Mouse (Mus musculus) gastrocnemius, adult 2 months (tissue): ENCODE results near the gene Rimbp2. TPM values are rescaled to one million over a fixed set of nuclear protein-coding genes. Genes with fewer than 3 reads are reported as not detected.

ENCODE experiments used
- DNase-seq: peaks from one replicate; pipeline ENCODE4 v3.0.0; 2022
- H3K27ac ChIP-seq: fragments of 200-600 bp; 2 replicates; pipeline ENCODE4 v1.8.1; 2022; ENCODE audit warnings: mild to moderate bottlenecking
- H3K4me3 ChIP-seq: fragments of 200-600 bp; 2 replicates; pipeline ENCODE4 v1.8.1; 2022; ENCODE audit warnings: mild to moderate bottlenecking, moderate library complexity
- CTCF ChIP-seq: fragments of 200-600 bp; IDR thresholded peaks from 2 replicates; pipeline ENCODE4 v1.8.1; 2022; ENCODE audit warnings: antibody characterized with exemption, mild to moderate bottlenecking, moderate library complexity
- intact Hi-C: fragments of 180-260 bp; cut with DNase I; formaldehyde crosslinking; loops from one replicate; pipeline ENCODE4 v1.15.1; 2025
- total RNA-seq, 2 experiments: library from RNA; stranded (reverse); gene quantifications; 2 replicates each; pipeline ENCODE4 v1.2.3; 2021

Gene Rimbp2
- total RNA-seq, 2 experiments from 2014 or later: 0.05 TPM; not detected in 1

DNA sequence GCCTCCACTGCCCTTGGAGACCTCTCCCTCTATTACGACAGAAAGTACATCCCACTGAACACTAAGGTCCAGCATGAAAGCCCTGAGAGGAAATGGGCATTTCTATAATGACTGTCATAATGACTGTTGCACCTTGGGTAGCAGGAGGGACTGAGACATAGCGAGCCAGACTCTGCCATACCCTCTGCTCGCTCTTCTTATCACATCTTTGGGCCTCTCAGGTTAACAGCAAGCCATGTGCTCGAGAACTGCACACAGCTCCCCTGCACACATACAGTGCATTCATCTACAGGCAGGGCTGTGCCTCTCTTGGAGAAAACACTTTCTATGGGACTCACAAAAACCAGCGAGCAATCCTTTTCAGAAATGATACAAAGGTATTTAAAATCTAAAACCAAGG is 87.0 kb downstream of the Rimbp2 start:
- H3K4me3 ChIP-seq: no peak overlapping the region
- no peak overlapping the region for H3K27ac ChIP-seq
- intact Hi-C loops: no loop called here
- TF ChIP-seq CTCF: no peak
- DNase-seq: no peak

DNA sequence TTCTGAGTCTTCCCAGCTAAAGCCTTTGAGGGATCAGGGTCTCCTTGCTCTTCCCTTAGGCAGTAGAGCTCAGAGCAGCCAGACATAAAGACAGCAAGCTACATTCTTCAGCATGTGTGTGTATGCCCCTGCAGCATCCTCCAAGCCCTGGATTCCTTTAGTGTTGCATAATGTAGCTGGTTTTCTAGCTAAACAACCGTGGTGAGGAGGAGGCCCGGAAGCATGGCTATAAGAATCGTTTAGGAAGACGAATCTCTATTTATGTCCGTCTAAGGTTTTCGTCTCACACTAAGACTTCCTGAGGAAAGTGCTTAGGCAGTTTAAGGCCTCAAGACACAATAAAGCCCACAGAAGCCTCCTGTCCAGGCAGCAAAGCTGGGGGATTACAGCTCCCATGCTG is 89.8 kb downstream of the Rimbp2 start:
- Histone ChIP-seq H3K27ac (no peak overlapping the region), H3K4me3 (no peak overlapping the region)
- intact Hi-C loops: no loop called here
- no peak for TF ChIP-seq CTCF
- no peak for DNase-seq

DNA sequence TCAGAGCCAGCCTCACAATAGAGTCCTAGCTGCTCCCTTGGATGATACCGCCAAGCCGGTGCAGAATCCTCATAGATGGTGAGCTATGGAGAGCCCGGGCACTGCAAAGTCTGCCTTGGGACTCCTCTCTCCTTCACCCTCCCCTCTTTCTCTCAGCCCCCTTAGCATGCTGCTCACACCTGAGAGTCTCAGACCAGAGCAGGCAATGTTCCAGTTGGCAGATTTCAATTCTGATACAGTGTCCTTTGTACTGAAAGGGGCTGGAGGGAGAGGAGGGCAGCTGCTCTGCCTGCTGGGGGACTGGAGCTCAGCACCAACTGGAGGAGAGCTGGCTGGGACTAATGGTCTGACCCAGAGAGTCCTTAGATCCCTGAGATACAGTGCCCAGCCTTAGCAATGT is 92.4 kb downstream of the Rimbp2 start:
- DNase-seq: no peak
- TF ChIP-seq CTCF: no peak
- Histone ChIP-seq H3K27ac (no peak overlapping the region), H3K4me3 (no peak overlapping the region)
- intact Hi-C loops: no loop called here

DNA sequence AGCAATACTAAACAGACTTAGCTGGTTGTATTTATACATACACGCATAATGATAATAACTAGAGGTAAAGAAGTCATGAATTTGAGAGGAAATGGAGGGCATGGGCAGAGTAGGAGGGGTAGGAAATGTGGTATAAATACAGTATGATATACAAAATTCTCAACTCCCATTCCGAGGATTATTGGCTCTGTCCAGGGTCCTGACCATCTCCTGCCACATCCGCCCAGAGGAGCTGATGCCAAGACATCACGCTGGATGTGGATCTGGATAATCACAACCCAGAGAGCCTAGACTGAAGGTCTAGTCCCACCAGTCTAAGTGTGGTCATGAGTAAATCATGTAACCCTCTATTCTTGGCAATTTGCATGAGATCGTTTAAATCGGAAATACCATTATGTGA is 100.5 kb downstream of the Rimbp2 start:
- intact Hi-C loops: no loop called here
- Histone ChIP-seq H3K27ac (no peak overlapping the region), H3K4me3 (no peak overlapping the region)
- no peak for DNase-seq
- no peak for TF ChIP-seq CTCF

DNA sequence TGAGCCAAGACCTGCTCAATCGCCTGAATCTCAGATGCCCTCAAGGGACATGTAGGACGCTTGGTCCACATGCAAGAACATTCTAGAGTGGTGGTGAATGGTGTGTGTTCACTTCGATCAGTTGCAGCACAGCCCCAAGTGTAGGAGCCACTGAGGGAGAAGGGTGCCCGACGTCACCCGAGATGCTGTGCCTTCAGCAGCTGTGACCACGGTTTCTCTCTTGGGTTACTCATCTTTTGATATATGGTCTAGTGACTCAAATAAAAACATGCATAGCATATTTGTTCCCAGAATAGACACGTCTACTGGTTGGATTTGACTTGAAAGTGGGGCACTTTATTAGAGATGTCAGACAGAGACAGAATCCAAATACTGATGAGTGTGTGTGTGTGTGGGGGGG is 105.5 kb downstream of the Rimbp2 start:
- no peak for TF ChIP-seq CTCF
- H3K27ac ChIP-seq: no peak overlapping the region
- intact Hi-C loops: no loop called here
- no peak for DNase-seq
- H3K4me3 ChIP-seq: no peak overlapping the region

DNA sequence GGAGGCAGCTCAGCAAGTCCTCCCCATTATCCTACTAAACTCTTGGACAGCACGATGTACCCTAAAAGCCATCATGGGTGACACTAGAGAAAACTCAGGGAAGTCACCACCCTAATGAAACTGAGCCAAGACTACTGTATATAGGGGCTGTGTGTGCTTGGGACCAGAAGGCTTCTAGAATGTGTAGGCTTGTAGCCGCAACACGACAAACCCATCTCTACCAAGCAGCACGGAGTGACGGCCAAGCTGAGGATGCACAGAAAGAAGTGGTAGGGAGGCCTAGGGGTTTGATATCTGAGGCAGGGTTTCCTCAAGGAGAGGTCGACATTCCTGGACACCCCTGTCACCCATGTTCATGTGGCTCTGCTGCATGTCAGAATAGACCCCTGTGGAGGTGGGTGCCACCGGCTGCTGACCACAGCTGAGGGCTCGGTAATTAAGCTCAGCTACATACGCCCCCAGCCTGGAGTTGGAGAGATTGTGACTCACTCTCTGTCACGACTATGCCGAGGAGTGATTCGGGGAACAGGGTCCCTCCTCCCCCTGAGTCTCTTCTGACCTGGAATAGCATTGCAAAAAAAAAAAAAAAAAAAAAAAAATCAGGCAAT is 106.7 kb downstream of the Rimbp2 start:
- TF ChIP-seq CTCF: no peak
- intact Hi-C loops: no loop called here

DNA sequence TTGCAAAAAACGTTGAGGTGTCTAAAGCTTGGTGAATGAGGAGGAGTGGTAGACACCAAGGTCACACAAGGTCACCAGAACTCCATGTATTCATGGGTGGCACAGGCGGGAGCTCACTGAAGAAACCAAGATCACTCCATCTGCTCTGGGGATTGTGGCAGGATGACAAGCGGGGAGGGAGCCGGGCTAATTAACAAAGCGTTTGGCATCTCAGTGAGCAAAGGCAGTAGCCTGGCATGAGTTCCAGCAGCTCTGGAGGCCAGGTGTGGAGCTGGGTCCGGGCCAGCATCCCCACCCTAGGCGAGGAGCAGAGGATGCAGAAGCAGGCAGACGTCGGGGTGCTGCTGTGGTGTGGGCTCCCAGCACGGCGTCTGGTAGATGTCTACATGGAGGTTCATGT is 108.3 kb downstream of the Rimbp2 start:
- DNase-seq: no peak
- TF ChIP-seq CTCF: no peak
- intact Hi-C loops: no loop called here
- Histone ChIP-seq H3K27ac (no peak overlapping the region), H3K4me3 (no peak overlapping the region)

More for the DNA sequence above, 106.7 kb downstream of the Rimbp2 start:
- no peak overlapping the region for H3K4me3 ChIP-seq
- no peak for DNase-seq
- no peak overlapping the region for H3K27ac ChIP-seq

DNA sequence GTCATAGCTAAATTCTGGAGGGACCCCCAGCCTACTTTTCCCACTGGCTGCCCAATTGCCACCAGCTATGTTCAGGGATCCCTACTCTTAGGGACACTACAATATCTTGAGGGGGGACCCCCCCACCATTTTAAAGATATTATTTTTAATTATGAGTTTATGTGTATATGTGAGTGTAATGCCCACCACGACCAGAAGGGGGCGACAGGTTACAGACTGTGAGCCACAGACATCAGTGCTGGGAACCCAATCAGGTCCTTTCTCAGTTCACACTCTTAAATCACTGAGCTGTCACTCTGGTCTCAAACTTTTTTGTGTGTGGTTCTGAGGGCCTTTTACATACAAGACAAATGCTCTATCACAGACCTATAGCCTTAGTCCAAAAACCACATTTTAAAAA is 109.3 kb downstream of the Rimbp2 start:
- intact Hi-C loops: no loop called here
- no peak overlapping the region for H3K4me3 ChIP-seq

DNA sequence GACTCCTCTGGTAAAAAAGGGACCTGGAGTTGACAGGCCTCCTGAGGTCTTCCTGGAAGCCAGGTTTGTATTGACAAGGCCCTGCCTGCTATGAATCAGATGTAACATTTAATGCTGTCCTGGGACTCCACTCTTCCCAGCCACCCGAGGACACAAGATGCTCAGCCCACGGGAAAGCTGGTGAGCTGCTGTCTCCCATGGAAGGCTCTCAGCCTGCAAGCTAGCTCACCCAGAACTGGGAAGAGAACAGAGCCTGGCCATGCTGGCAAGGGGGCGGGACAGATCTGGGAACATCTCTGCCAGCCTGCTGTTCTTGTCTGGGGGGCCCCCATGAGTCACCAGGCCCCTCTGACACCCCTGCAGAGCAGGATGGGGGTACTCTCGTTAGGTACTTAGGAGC is 111.7 kb downstream of the Rimbp2 start:
- Histone ChIP-seq H3K4me3 (no peak overlapping the region), H3K27ac (no peak overlapping the region)
- TF ChIP-seq CTCF: no peak
- intact Hi-C loops: no loop called here
- DNase-seq: no peak

More for the DNA sequence above, 109.3 kb downstream of the Rimbp2 start:
- no peak for DNase-seq
- peak; percentile 28; the same call in 1 of the 2 replicates for TF ChIP-seq CTCF
- no peak overlapping the region for H3K27ac ChIP-seq

DNA sequence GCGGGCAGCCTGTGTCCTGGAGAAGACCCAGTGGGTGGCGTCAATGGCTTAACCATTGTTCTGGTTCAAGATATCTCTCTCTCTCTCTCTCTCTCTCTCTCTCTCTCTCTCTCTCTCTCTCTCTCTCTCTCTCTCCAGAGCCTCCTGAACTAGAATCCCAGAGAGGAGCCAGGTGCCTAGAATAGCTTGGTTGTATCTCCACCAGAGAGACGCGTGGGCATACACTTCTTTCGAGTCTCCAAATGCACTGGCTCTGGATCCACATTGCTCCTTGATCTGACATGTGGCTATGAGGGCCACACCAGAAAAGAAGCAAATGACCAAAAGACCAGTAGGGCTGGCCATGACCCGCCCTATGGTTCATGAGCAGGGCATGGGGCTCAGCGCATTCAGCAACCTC is 116.2 kb downstream of the Rimbp2 start:
- no peak for DNase-seq
- intact Hi-C loops: no loop called here
- no peak for TF ChIP-seq CTCF

DNA sequence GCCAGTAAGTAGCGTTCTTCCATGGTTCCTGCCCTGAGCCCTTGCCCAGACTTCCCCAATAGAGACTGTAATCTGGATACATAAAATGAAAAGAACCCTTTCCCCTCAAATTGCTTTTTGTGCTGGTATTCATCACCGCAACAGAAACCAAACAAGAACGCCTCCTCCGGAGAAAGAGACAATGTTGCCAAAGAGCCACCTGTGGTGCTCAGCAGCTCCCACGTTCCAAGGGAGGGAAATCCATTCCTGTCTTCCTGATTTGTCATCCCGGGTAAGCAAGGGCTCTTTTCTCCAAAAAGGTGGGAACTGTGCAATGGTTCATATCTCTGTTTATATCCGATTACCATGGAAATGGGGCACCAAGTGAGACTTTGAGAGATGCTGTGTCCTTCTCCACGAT is 119.2 kb downstream of the Rimbp2 start:
- no peak for DNase-seq
- no peak for TF ChIP-seq CTCF
- H3K27ac ChIP-seq: no peak overlapping the region
- H3K4me3 ChIP-seq: no peak overlapping the region
- intact Hi-C loops: no loop called here

More for the DNA sequence above, 116.2 kb downstream of the Rimbp2 start:
- no peak overlapping the region for H3K27ac ChIP-seq
- H3K4me3 ChIP-seq: no peak overlapping the region

DNA sequence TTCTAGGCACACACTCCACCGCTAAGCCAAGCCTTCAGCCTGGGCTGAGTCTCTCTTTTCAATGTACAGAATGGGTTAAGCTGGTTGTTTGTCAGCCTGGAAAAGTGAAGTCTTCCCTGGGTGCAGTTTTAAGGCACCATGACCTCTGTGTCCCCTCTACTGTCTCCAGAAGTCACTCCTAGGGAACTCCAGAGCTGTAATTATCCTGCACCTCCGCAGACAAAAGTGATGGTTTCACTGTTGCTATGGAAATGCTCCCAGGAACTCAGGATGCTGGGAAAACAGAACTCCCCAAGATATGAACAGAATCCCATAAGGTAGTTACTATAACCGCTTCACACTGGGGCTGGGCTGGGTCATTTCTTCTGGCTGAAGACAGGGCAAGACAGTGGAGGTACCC is 130.4 kb downstream of the Rimbp2 start:
- no peak for TF ChIP-seq CTCF
- intact Hi-C loops: no loop called here
- Histone ChIP-seq H3K27ac (no peak overlapping the region), H3K4me3 (no peak overlapping the region)
- DNase-seq: no peak

DNA sequence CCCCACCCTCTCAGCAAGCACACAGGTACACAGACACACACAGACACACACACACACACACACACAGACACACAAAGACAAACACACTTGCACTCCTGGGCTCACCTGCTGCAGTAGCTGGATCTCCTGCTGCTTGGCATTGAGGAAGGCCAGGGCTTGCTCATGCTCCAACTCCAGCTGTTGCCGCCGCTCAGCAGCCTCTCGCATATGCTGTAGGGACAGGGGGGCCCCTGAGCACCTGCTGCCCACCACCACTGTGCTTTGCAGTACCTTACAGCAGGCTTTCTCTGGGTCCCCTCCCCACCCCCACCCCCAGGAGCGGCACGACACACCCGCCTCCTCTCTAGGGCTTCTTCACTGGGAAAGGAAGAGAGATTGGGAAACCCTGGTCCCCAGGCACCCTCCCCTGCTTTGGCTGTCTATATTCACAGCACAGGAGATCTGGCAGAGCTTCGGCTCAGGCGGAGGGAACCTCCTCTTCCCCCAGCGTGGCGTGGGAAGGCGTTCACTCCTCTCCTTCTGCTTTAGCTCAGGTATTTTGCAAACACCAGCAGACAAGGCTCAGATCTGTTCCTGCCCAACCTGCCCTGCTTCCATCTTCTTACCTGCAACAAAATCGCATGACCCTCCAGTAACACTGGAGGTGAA is 133.5 kb downstream of the Rimbp2 start:
- Histone ChIP-seq H3K4me3 (no peak overlapping the region), H3K27ac (no peak overlapping the region)
- no peak for TF ChIP-seq CTCF
- intact Hi-C loops: no loop called here
- DNase-seq: no peak

DNA sequence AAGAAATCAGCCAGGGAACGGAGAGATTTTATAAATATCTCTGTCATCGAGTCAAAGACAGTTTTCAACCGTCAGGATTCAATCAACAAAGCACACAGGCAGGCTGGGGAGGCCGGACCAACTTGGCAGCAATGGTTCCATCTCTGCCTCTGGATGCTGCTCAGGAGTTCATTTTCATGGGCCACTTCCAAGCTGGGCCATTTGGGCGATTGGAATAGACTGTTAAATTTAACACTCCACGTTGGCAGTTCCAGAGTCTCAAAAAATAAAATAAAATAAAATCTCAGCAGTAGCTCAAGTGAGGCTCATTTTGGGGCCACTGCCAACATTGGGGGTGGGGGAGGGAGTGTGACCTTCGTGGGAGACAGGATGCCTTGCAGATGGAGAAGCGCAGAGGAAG is 137.7 kb downstream of the Rimbp2 start:
- no peak overlapping the region for H3K4me3 ChIP-seq
- intact Hi-C loops: no loop called here
- no peak for DNase-seq
- H3K27ac ChIP-seq: no peak overlapping the region
- no peak for TF ChIP-seq CTCF
